Mouse (Mus musculus) intestine, postnatal 0 days (tissue): ENCODE measurements around the gene Knop1. TPM values are rescaled to one million over a fixed set of nuclear protein-coding genes. Genes with fewer than 3 reads are reported as not detected.

Experiments used
- ATAC-seq: fragments of 200-750 bp; cut with Nextera tagmentation; 2 replicates; pipeline ENCODE4 v1.8.0; 2017; ENCODE audit warnings: mild to moderate bottlenecking, moderate TSS enrichment, moderate library complexity
- H3K27ac ChIP-seq: fragments of 300-500 bp; sonication (generic); 2 replicates; pipeline ENCODE4 v1.5.1; 2014; ENCODE audit warnings: mild to moderate bottlenecking, low read depth, low read length, moderate library complexity
- H3K27me3 ChIP-seq: fragments of 300-500 bp; sonication (generic); replicated peaks from 2 replicates; pipeline ENCODE4 v1.6.1; 2014; ENCODE audit warnings: low read length, mixed read lengths; ENCODE audit not compliant: control insufficient read depth, insufficient read depth
- H3K36me3 ChIP-seq: fragments of 300-500 bp; sonication (generic); 2 replicates; pipeline ENCODE4 v1.6.1; 2014; ENCODE audit warnings: mild to moderate bottlenecking, moderate library complexity; ENCODE audit not compliant: control insufficient read depth, insufficient read depth
- H3K4me1 ChIP-seq: fragments of 300-500 bp; sonication (generic); replicated peaks from 2 replicates; pipeline ENCODE4 v1.6.1; 2014; ENCODE audit warnings: antibody characterized with exemption, low read length, mixed read lengths; ENCODE audit not compliant: control insufficient read depth, insufficient read depth
- H3K4me2 ChIP-seq: fragments of 300-500 bp; sonication (generic); replicated peaks from 2 replicates; pipeline ENCODE4 v1.6.1; 2014; ENCODE audit warnings: low read depth, mild to moderate bottlenecking, moderate library complexity
- H3K4me3 ChIP-seq: fragments of 300-500 bp; sonication (generic); 2 replicates; pipeline ENCODE4 v1.5.1; 2014; ENCODE audit warnings: low read depth, low read length
- H3K9ac ChIP-seq: fragments of 300-500 bp; sonication (generic); 2 replicates; pipeline ENCODE4 v1.6.1; 2014; ENCODE audit warnings: mild to moderate bottlenecking, low read depth, low read length
- H3K9me3 ChIP-seq: fragments of 300-500 bp; sonication (generic); 2 replicates; pipeline ENCODE4 v1.6.1; 2016; ENCODE audit warnings: mixed run types; ENCODE audit not compliant: control insufficient read depth
- CTCF ChIP-seq: sonication (generic); IDR thresholded peaks from 2 replicates; pipeline ENCODE4 v1.5.1; 2016; ENCODE audit warnings: low read depth, mild to moderate bottlenecking, control low read depth, antibody characterized with exemption, moderate library complexity
- WGBS: fragments of 180-500 bp; shearing (Covaris S2); extraction: QIAGEN DNeasy Blood & Tissue Kit; methylation state at CpG from one replicate; pipeline ENCODE4 v1.1.7; 2014; 5-methylcytosine and 5-hydroxymethylcytosine counted together
- polyA plus RNA-seq: library from polyadenylated mRNA; unstranded; fragments of >200 nt; fragmentation: Nextera tagmentation; extraction: Ambion mirVana; gene quantifications from 2 replicates; pipeline ENCODE4 v1.2.1, GENCODE M21; 2015

Gene Knop1
- polyA plus RNA-seq, 1 experiment from 2014 or later, result 35.8 TPM

DNA sequence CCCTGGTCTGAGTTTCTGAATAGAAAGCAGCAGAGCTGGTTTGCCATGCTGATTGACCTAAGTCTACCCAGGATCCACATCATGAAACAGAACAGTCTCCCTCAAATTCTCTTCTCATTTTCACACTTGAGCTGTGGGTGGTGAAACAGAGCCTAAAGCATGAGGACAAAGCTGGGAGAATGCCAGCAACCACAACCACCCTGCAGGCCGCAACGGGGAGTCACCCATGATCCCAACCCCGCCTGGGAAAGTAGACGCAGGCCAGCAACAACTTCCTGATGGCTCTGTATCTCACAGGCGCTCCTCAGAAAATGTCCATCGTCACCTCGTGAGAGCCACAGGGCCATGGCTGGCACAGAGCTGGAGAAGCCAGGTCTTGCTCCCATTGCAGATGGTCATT, 4.5 kb downstream of the Knop1 start:
- no peaks in the 10 kb centered on the region for H3K9me3 ChIP-seq
- H3K4me3 ChIP-seq, result no peak overlapping the region
- H3K27ac ChIP-seq, result no peak overlapping the region
- 75% methylated on average over 7 of the region's 7 CpGs for WGBS
- H3K4me1 ChIP-seq, result peaks cover 14% of the 10 kb centered on the region; the same call in 1 of the 2 replicates
- H3K4me2 ChIP-seq, result no peak overlapping the region
- no peak for TF ChIP-seq CTCF
- H3K27me3 ChIP-seq, result no peaks in the 10 kb centered on the region
- peaks cover 32% of the 10 kb centered on the region for H3K36me3 ChIP-seq
- no peak overlapping the region for H3K9ac ChIP-seq
- no peak for ATAC-seq

DNA sequence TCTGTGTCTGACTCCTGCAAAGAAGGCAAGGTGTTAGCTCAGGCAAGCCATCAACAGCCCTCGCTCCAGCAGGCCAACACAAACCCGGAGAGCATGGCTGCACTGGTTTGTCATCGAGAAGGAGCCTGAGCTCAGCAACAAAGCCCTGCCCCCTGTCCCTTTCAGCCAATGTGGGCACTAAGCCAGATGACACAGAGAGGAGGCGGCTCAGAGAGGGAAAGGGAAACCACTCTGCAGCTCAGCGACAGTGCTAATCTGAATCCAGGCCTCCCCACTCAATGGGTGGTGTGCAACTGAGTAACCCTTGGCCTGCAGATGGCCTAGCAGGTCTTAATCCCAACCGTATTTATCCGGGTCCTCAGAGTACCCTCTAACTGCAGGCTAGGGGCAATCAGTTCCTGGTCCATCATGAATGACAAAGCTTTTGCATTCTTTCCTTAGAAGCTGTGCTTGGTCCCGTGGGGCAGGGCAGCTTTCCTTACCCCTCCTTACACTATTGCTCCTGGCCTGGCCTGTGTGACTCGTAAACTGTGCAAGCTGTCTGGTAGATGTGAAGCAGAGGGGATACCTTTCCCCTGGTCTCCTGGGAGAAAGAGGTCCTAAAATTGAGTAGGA, 5.3 kb downstream of the Knop1 start:
- H3K27ac ChIP-seq, result no peak overlapping the region
- H3K36me3 ChIP-seq, result peaks cover 32% of the 10 kb centered on the region
- H3K4me3 ChIP-seq, result no peak overlapping the region
- no peak for TF ChIP-seq CTCF
- H3K9ac ChIP-seq, result no peak overlapping the region
- H3K4me1 ChIP-seq, result peaks cover 14% of the 10 kb centered on the region; the same call in 1 of the 2 replicates
- H3K9me3 ChIP-seq, result no peaks in the 10 kb centered on the region
- no peak overlapping the region for H3K4me2 ChIP-seq
- ATAC-seq, result no peak
- H3K27me3 ChIP-seq, result no peaks in the 10 kb centered on the region
- WGBS, result 50% methylated on average over 9 of the region's 9 CpGs

DNA sequence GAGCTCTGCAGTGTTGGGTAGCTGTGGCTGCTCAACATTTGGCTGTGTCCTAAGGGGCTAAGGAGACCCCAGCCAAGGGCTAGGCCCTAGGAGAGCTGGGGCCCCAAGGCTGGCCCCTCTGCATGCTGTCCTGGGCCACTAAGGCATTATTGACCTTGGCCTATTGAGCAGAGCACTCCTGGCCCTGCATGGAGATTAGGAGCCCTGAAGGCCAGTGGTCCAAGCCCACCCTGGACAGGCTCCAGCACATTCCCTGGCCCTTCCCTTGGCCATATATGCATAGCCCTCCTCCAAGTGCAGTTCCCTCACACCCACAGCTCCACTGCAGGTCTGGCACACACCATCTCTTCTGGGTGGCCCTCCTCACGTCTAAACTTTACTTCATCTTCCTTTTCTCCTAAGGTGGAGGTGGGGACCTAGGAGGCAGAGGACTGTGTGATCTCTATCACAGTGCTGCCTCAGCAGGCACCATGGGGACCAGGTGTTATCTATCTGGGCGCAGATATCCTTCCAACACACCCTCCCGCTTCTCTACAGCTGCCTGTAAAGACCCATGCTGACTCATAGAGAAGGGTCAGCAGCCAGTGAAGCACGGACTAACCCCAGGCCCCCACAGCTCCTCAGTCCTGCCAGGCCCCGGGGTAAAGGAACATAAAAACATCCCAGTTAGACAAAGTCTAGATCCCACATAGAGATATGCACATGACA, 6.4 kb downstream of the Knop1 start:
- no peak for TF ChIP-seq CTCF
- no peaks in the 10 kb centered on the region for H3K27me3 ChIP-seq
- 41% methylated on average over 5 of the region's 5 CpGs for WGBS

DNA sequence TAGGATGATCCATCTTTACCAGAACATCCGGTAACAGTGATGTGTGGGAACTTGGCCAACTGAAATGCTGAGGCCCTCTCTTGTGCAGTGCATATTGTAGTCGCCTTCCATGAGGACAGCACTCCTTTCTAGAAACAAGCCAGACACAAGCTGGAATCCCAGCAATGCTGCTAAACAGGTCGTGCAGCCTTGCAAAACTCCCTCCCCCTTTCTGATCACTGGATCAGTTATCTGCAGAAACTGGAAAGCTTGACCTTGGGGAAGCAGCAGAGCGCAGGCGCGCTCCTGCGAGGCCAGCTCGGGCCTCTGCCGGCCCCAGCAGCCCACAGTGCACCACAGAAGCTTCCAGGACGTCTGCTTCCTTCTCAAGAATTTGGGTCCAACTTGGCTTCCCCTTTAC, 7.3 kb downstream of the Knop1 start:
- peak; percentile 34 for ATAC-seq
- WGBS, result 44% methylated on average over 10 of the region's 10 CpGs
- Histone ChIP-seq H3K4me1 (peaks cover 11% of the 10 kb centered on the region; the same call in 1 of the 2 replicates), H3K27ac (no peak overlapping the region), H3K9ac (no peak overlapping the region), H3K4me2 (no peak overlapping the region), H3K4me3 (no peak overlapping the region), H3K9me3 (no peaks in the 10 kb centered on the region), H3K36me3 (peaks cover 50% of the 10 kb centered on the region), H3K27me3 (no peaks in the 10 kb centered on the region)
- no peak for TF ChIP-seq CTCF

More for the DNA sequence above, 6.4 kb downstream of the Knop1 start:
- Histone ChIP-seq H3K4me2 (no peak overlapping the region), H3K4me1 (peaks cover 14% of the 10 kb centered on the region; the same call in 1 of the 2 replicates), H3K4me3 (no peak overlapping the region), H3K9me3 (no peaks in the 10 kb centered on the region), H3K36me3 (peaks cover 41% of the 10 kb centered on the region), H3K27ac (peak overlapping the region; percentile 28; the same call in 1 of the 2 replicates), H3K9ac (0 out of 2 replicates have a peak overlapping the region, but pooled peaks have one; percentile 11)
- no peak for ATAC-seq

DNA sequence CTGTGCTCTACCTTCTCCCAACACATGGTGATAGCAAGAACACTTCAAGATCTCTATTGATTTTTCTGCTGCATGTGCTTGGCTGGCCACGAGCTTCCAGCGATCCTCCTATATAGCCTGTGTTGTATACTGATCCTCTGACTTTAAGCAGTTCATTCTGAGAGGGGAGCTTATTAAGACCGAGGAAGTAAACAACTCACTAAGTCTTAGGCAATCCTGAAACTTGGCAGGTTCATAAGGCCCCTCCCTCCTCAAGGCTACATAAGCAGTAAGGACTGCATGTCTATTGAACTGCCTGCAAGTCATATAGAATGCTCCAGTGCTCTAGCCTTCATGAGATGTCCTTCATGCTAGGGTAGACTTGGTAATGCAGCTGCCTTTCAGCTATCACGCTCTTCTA, 9.7 kb downstream of the Knop1 start:
- no peak for TF ChIP-seq CTCF
- Histone ChIP-seq H3K9ac (no peak overlapping the region), H3K4me2 (no peak overlapping the region), H3K36me3 (peaks cover 59% of the 10 kb centered on the region), H3K27me3 (no peaks in the 10 kb centered on the region), H3K4me1 (peaks cover 11% of the 10 kb centered on the region; the same call in 1 of the 2 replicates), H3K9me3 (no peaks in the 10 kb centered on the region), H3K27ac (no peak overlapping the region), H3K4me3 (no peak overlapping the region)
- 70% methylated on average over 4 of the region's 4 CpGs for WGBS
- no peak for ATAC-seq

DNA sequence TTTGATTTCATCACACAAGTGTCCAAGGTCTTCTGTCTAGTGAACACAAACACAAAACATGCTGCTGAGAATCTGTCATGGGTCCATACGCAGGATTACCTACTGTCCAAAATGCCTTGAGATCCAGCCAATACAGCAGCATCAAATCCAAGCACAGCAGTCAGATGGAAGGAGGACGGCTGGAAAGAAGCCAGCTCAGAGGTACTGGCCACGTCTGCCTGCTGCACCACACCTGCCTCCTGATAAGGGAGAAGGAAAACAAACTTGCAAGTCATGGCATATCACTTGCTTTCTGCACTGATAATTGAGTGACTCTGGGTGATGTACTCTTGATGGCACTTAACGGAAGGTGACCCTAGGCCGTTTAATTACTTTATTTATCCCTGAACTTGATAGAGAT, 10.9 kb downstream of the Knop1 start:
- 47% methylated on average over 5 of the region's 5 CpGs for WGBS
- peaks cover 9% of the 10 kb centered on the region; the same call in 1 of the 2 replicates for H3K4me1 ChIP-seq
- H3K27me3 ChIP-seq, result no peaks in the 10 kb centered on the region
- H3K4me3 ChIP-seq, result no peak overlapping the region
- H3K27ac ChIP-seq, result no peak overlapping the region; the same call in 1 of the 2 replicates
- no peak overlapping the region for H3K9ac ChIP-seq
- TF ChIP-seq CTCF, result no peak
- no peak overlapping the region for H3K4me2 ChIP-seq
- no peak for ATAC-seq
- peaks cover 66% of the 10 kb centered on the region for H3K36me3 ChIP-seq
- no peaks in the 10 kb centered on the region for H3K9me3 ChIP-seq
